Mouse (Mus musculus) intestine, embryonic 15.5 days (tissue): ENCODE results near the gene Chfr. TPM values are rescaled to one million over a fixed set of nuclear protein-coding genes. Genes with fewer than 3 reads are reported as not detected.

Experiments used
- ATAC-seq: fragments of 200-750 bp; cut with Nextera tagmentation; 2 replicates; pipeline ENCODE4 v1.8.0; 2017; ENCODE audit warnings: moderate TSS enrichment, moderate library complexity
- H3K27ac ChIP-seq: fragments of 300-500 bp; sonication (generic); 2 replicates; pipeline ENCODE4 v1.5.1; 2015; ENCODE audit warnings: mild to moderate bottlenecking, inconsistent platforms
- H3K27me3 ChIP-seq: fragments of 300-500 bp; sonication (generic); replicated peaks from 2 replicates; pipeline ENCODE4 v1.6.1; 2015; ENCODE audit warnings: inconsistent platforms
- H3K36me3 ChIP-seq: fragments of 300-500 bp; sonication (generic); 2 replicates; pipeline ENCODE4 v1.6.1; 2015; ENCODE audit warnings: inconsistent platforms
- H3K4me1 ChIP-seq: fragments of 300-500 bp; sonication (generic); replicated peaks from 2 replicates; pipeline ENCODE4 v1.6.1; 2015; ENCODE audit warnings: inconsistent platforms
- H3K4me2 ChIP-seq: fragments of 300-500 bp; sonication (generic); replicated peaks from 2 replicates; pipeline ENCODE4 v1.6.1; 2015; ENCODE audit warnings: mild to moderate bottlenecking, inconsistent platforms
- H3K4me3 ChIP-seq: fragments of 300-500 bp; sonication (generic); replicated peaks from 2 replicates; pipeline ENCODE4 v1.5.1; 2015; ENCODE audit warnings: inconsistent platforms
- H3K9ac ChIP-seq: fragments of 300-500 bp; sonication (generic); 2 replicates; pipeline ENCODE4 v1.6.1; 2015; ENCODE audit warnings: inconsistent platforms
- H3K9me3 ChIP-seq: fragments of 300-500 bp; sonication (generic); 2 replicates; pipeline ENCODE4 v1.6.1; 2016; ENCODE audit warnings: inconsistent platforms
- WGBS: fragments of 180-500 bp; shearing (Covaris S2); methylation state at CpG from one replicate; pipeline ENCODE4 v1.1.7; 2015; 5-methylcytosine and 5-hydroxymethylcytosine counted together
- polyA plus RNA-seq: library from polyadenylated mRNA; unstranded; fragments of >200 nt; fragmentation: Nextera tagmentation; extraction: Ambion mirVana; gene quantifications from 2 replicates; pipeline ENCODE4 v1.2.1, GENCODE M21; 2015

Gene Chfr
- polyA plus RNA-seq, 1 experiment from 2014 or later: 32.7 TPM

DNA sequence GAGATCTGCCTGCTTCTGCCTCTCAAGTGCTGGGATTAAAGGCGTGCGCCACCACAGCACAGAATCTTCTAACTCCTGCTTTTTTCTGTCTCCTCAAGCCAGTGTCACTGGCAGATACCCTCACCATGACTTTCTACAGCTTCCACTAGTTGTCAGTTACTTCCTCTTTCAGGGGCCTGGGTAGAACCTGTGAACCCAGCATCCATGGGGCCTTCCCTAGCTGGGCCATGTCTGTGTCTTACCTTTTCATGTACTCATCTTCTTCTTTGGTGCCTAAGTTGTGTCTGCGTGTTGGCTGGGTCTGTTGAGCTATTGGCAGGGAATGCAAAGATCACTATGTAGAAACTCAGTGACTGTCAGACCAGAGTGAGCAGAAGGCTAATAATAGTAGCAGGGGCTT is 2.2 kb downstream of the Chfr start:
- no peak for ATAC-seq
- H3K27me3 ChIP-seq: no peaks in the 10 kb centered on the region
- 98% methylated on average over 3 of the region's 3 CpGs for WGBS
- no peak overlapping the region for H3K4me2 ChIP-seq
- H3K9ac ChIP-seq: no peak overlapping the region
- no peaks in the 10 kb centered on the region for H3K36me3 ChIP-seq
- H3K4me1 ChIP-seq: no peaks in the 10 kb centered on the region
- H3K9me3 ChIP-seq: no peaks in the 10 kb centered on the region
- H3K4me3 ChIP-seq: no peak overlapping the region
- no peak overlapping the region for H3K27ac ChIP-seq

DNA sequence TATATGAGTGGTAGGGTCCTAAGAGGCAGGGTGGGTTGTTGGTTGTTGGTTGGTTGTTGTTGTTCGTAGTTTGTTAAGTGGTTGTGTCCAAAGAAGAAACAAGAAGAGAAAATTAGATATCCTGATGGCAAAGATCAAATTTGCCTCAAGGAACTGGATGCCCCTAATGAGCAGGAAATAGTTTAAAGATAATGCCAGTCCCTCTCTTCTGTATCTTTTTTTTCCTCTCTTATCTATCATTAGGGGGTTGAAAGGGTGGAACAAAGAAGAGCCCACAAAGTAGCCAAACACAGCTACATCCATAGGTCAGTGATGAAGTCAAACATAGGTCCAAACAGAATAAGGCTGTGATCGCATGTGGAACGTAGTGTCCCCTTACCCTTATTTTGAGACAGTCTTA is 3.7 kb downstream of the Chfr start:
- Histone ChIP-seq H3K9me3 (no peaks in the 10 kb centered on the region), H3K9ac (no peak overlapping the region), H3K27me3 (no peaks in the 10 kb centered on the region), H3K4me3 (no peak overlapping the region), H3K27ac (no peak overlapping the region), H3K4me2 (no peak overlapping the region), H3K4me1 (no peaks in the 10 kb centered on the region), H3K36me3 (peaks cover 1% of the 10 kb centered on the region)
- 90% methylated on average over 3 of the region's 3 CpGs for WGBS
- no peak for ATAC-seq

DNA sequence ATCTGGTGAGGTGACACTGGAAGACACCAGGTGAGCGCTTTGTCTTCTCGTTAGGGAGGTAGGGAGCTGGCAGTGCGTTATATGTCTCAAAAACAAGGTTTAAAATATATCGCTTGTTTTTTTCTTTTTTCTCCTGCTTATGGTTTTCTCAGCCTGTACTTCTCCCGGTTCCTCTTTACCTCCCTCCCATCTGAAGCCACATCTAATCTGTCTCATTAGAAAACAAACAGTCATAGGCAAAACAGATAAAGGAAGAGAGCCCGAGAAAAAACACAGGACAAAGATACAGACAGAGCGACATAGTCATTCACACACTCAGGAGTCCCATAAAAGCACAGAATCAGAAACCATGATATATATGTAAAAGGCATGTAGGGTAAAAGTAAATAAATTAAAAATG is 4.8 kb downstream of the Chfr start:
- WGBS: 91% methylated on average over 7 of the region's 7 CpGs
- Histone ChIP-seq H3K9ac (no peak overlapping the region), H3K36me3 (peaks cover 3% of the 10 kb centered on the region), H3K27me3 (no peaks in the 10 kb centered on the region), H3K4me2 (no peak overlapping the region), H3K9me3 (no peaks in the 10 kb centered on the region), H3K4me1 (no peaks in the 10 kb centered on the region), H3K27ac (no peak overlapping the region), H3K4me3 (no peak overlapping the region)
- ATAC-seq: no peak

DNA sequence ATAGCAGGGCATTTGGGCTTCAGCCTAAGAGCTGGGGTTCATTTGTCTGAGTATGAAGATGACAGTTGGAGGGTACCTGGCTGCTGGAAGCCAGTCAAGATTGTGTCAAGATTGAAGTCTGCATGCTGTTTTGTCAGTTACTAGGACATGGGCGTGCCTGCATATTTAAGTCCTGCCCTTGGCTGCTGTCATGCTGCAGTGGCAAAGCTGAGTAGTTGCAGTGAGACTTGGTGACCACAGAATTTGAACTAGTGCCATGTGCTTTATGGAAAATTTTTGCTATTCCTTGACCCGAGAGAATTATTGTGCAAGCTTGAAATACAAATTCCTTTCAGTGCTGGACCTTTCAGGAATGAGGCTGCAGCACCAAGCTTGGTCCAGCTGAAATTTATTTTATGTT is 6.7 kb downstream of the Chfr start:
- Histone ChIP-seq H3K4me1 (no peaks in the 10 kb centered on the region), H3K9me3 (no peaks in the 10 kb centered on the region), H3K4me2 (no peak overlapping the region), H3K27ac (no peak overlapping the region), H3K36me3 (peaks cover 9% of the 10 kb centered on the region), H3K9ac (no peak overlapping the region), H3K27me3 (no peaks in the 10 kb centered on the region), H3K4me3 (no peak overlapping the region)
- 91% methylated on average over 2 of the region's 2 CpGs for WGBS
- no peak for ATAC-seq

DNA sequence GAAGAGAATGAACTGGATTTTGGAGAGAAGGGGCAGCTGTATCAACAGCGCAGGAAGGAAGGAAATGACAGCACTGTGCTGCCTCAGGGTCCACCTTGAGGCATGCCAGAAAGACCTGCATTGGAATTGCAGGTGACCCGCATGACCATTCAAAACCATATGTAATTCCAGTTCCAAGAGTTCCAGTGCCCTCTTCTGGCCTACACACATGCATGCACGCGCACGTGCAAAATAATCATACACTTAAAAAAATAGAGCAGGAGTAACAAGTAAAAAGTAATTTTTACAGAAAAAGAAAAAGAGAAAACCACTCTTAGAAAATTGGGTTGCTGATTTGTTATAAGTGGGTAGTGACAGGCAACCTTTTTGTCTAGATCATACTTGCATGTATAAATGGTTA is 7.4 kb downstream of the Chfr start:
- no peak overlapping the region for H3K4me3 ChIP-seq
- WGBS: 83% methylated on average over 5 of the region's 5 CpGs

DNA sequence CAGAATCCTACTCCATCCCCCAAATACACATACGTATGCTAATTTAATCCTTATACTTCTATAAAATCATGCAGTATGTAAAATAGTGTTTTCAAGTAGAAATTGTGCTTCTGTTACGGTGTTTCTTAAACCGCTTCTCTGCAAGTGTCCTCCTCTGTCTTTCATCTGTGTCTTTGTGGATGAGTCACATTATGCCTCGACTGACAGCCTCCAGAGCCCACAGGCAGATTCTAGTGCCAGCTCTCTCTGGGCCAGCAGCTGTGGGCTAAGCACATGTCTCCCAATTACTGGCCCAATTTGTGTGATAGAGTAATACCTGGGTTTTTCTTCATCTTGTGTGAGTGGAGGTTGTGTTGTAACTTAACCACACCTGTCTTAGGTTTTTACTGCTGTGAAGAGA is 33.7 kb downstream of the Chfr start:
- Histone ChIP-seq H3K27ac (no peak overlapping the region), H3K4me2 (no peak overlapping the region), H3K4me1 (no peaks in the 10 kb centered on the region), H3K4me3 (no peak overlapping the region), H3K9me3 (no peaks in the 10 kb centered on the region), H3K27me3 (no peaks in the 10 kb centered on the region), H3K36me3 (0 out of 2 replicates have a peak, but pooled peaks cover 2% of the 10 kb centered on the region), H3K9ac (no peak overlapping the region)
- ATAC-seq: no peak
- WGBS: 97% methylated on average over 4 of the region's 4 CpGs

More for the DNA sequence above, 7.4 kb downstream of the Chfr start:
- H3K36me3 ChIP-seq: peaks cover 9% of the 10 kb centered on the region
- no peaks in the 10 kb centered on the region for H3K4me1 ChIP-seq
- no peak overlapping the region for H3K4me2 ChIP-seq
- H3K9me3 ChIP-seq: no peaks in the 10 kb centered on the region
- H3K27ac ChIP-seq: no peak overlapping the region
- no peak for ATAC-seq
- H3K27me3 ChIP-seq: no peaks in the 10 kb centered on the region
- H3K9ac ChIP-seq: no peak overlapping the region

DNA sequence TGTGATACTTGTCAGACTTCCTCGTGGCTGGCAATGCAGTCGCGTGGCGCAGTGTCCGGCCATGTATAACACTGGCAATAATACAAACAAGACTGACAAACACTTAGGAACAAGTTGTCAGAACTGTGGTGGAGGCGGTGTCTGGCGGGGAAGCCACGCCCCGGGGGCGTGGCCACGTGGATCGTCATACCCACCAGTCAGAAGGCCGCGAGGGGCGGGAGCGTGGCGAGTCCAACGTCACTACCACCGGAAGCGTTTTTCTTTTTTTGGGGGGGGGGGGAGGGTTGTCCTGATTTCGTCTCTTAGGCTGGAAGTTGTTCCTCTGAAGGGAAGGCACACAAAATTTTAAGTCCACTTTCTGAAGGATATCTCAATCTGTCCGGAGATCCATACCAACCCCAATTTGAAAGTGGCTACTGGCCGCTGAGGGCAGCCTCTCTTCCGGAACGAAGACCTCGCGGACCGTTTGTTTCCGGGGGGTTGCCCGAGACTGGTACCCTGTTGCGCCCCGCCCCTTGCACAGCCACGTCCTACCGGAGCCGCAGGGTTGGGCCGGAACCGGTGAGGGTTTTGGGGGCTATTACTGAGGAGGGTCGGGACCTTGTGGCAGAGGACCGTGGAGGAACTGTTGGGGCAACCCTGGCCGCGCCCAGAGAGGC is 40.8 kb downstream of the Chfr start, which contains the start of gene Golga3:
Gene Golga3 (plus strand): TSS at position 340 of the 659 bp plus-strand sequence.
- peak; percentile 99 for ATAC-seq
- H3K4me3 ChIP-seq: peak within 1 kb of the TSS; percentile 92
- 1% methylated on average over 41 of the region's 41 CpGs for WGBS

DNA sequence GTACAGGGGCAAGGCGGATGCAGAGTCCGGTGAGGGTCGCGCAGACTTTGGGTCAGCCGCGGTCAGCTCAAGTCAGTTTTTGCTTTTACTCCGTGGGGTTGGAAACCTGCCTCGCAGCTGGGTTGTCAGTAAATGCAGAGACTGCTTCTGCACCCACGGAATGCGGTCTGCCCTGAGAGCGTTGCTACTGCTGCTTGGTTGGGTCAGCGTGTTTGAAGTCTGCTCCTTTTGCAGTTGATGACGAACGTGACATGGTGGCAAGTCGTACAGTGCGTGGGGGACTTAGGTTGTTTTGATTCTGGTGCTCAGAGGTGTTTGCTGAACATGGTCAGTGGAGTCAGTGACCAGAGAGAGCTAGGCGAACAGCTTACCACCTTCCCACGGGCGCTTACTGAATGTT is 41.4 kb downstream of the Chfr start:
- H3K9me3 ChIP-seq: no peaks in the 10 kb centered on the region
- no peaks in the 10 kb centered on the region for H3K36me3 ChIP-seq
- peak; percentile 37 for ATAC-seq
- H3K9ac ChIP-seq: peak overlapping the region; percentile 89
- H3K4me3 ChIP-seq: peak overlapping the region; percentile 92
- H3K27me3 ChIP-seq: no peaks in the 10 kb centered on the region
- H3K4me1 ChIP-seq: peaks cover 4% of the 10 kb centered on the region; the same call in 1 of the 2 replicates
- peak overlapping the region; percentile 70 for H3K4me2 ChIP-seq
- WGBS: 1% methylated on average over 19 of the region's 19 CpGs
- H3K27ac ChIP-seq: peak overlapping the region; percentile 70

More for the DNA sequence above, 40.8 kb downstream of the Chfr start, which contains the start of gene Golga3:
- H3K9ac ChIP-seq: peak within 1 kb of the TSS; percentile 89
- no peaks in the 10 kb centered on the region for H3K27me3 ChIP-seq
- H3K36me3 ChIP-seq: no peaks in the 10 kb centered on the region
- peak within 1 kb of the TSS; percentile 70 for H3K27ac ChIP-seq
- H3K4me2 ChIP-seq: peak within 1 kb of the TSS; percentile 70
- H3K4me1 ChIP-seq: peaks cover 4% of the 10 kb centered on the region; the same call in 1 of the 2 replicates
- H3K9me3 ChIP-seq: no peaks in the 10 kb centered on the region

DNA sequence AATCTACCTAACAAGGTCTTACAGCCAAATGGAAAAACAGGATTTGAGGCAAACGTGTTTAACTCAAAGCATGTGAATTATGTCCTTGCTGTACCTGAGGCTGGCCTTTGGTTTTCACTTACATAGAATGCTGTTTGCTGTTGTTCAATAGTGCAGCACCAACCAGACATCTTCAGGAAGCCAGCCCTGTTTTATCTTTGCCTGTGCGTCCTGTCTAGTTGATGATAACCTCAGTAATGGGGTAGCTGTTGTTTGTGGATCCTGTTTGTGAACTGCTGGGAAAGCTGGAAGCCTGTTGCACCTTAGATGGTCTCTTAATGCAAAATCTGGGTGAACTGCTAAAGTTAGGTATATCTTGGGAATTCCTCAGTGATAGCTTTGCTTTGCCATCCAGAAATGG is 43.0 kb downstream of the Chfr start:
- no peak overlapping the region for H3K4me3 ChIP-seq
- no peak overlapping the region for H3K4me2 ChIP-seq
- H3K27me3 ChIP-seq: no peaks in the 10 kb centered on the region
- H3K4me1 ChIP-seq: peaks cover 4% of the 10 kb centered on the region; the same call in 1 of the 2 replicates
- H3K36me3 ChIP-seq: no peaks in the 10 kb centered on the region
- ATAC-seq: no peak
- 86% methylated on average over 2 of the region's 2 CpGs for WGBS
- no peak overlapping the region for H3K27ac ChIP-seq
- H3K9ac ChIP-seq: no peak overlapping the region
- H3K9me3 ChIP-seq: no peaks in the 10 kb centered on the region

DNA sequence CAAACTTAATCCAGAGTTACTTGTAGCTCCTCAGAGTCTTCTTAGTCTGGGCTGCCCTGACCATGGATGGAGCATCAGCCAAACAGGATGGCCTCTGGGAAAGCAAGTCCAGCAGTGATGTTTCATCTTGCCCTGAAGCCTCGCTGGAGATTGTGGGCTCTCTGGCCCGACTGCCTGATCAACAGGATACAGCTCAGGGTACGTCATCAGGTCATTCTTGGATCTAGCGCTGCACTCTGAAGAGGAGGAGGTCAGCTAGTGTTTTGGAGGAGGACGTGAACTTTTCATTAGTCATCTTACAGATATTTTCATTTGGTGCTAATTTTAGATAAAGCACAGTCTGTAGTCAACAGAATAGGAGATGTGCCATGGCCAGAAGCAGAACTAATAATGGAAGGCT is 46.1 kb downstream of the Chfr start:
- H3K4me2 ChIP-seq: no peak overlapping the region
- WGBS: 88% methylated on average over 5 of the region's 5 CpGs
- H3K4me3 ChIP-seq: no peak overlapping the region
- H3K4me1 ChIP-seq: peaks cover 4% of the 10 kb centered on the region; the same call in 1 of the 2 replicates
- peaks cover 17% of the 10 kb centered on the region for H3K36me3 ChIP-seq
- H3K9ac ChIP-seq: no peak overlapping the region
- no peak for ATAC-seq
- H3K27me3 ChIP-seq: no peaks in the 10 kb centered on the region
- no peak overlapping the region for H3K27ac ChIP-seq
- H3K9me3 ChIP-seq: no peaks in the 10 kb centered on the region

DNA sequence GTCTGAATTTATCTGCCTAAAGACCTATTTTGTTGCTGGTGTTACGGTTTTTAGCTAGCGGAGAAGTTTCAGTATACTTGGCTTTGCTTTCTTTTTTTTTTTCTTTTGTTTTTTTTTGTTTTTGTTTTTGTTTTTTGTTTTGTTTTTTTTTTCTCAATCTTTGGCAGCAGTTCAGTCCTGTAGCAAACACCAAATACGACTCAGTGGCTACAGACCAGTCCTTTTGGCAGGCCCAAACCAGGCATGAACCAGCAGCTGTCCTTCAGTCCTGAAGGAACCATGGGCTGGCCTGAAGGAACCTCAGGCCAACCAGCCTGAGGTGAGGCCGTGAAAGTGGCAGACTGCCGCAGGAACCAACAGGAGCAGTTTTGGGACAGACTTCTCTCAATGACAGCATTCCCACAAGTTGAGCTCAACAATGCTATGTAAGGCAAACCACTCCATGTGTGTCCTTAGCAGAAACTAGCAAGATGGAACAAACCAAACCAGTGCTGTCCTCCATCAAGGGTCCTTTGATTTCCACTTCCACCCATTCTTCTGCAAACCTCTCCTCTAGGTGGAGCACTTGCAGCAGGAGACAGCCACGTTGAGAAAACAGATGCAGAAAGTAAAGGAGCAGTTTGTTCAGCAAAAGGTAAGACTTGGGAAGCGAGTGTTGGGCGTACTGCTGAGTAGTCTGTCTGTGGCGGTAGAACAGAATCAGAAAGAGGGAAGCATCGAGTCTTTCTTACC is 67.7 kb downstream of the Chfr start:
- Histone ChIP-seq H3K9ac (no peak overlapping the region), H3K36me3 (peaks cover 50% of the 10 kb centered on the region), H3K9me3 (no peaks in the 10 kb centered on the region), H3K27ac (no peak overlapping the region), H3K27me3 (no peaks in the 10 kb centered on the region), H3K4me3 (no peak overlapping the region), H3K4me1 (no peaks in the 10 kb centered on the region), H3K4me2 (no peak overlapping the region)
- 87% methylated on average over 10 of the region's 10 CpGs for WGBS
- no peak for ATAC-seq

DNA sequence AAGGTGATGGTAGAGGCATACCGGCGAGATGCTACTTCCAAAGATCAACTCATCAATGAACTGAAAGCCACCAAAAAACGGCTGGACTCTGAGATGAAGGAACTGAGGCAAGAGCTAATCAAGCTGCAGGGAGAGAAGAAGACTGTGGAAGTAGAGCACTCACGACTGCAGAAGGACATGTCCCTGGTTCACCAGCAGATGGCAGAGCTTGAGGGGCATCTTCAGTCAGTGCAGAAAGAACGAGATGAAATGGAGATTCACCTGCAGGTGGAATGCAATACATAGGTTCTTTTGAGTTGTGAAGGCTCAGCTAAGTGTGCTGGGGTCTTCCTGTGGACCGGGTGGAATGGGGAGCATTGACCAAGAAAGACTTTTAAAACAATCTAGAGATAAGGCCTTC is 69.1 kb downstream of the Chfr start:
- no peaks in the 10 kb centered on the region for H3K4me1 ChIP-seq
- no peak overlapping the region for H3K9ac ChIP-seq
- no peak overlapping the region for H3K27ac ChIP-seq
- peaks cover 57% of the 10 kb centered on the region for H3K36me3 ChIP-seq
- H3K27me3 ChIP-seq: no peaks in the 10 kb centered on the region
- no peak overlapping the region for H3K4me3 ChIP-seq
- no peak overlapping the region for H3K4me2 ChIP-seq
- WGBS: 76% methylated on average over 6 of the region's 6 CpGs
- no peaks in the 10 kb centered on the region for H3K9me3 ChIP-seq
- ATAC-seq: no peak

DNA sequence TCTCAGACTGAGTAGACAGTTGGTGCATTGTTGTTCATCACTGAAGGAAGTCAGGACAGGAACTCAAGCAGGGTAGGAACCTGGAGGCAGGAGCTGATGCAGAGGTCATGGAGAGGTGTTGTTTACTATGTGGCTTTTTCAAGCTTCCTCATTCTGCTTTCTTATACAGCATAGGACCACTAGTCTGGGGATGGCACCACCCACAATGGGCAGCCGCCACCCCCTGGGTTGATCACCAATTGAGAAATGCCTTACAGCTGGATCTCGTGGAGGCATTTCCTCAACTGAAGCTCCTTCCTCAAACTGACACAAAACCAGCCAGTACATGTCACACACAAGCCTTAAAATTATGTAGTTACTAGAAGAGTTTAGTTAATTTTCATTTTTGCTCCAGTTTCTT is 75.7 kb downstream of the Chfr start:
- H3K4me3 ChIP-seq: no peak overlapping the region
- 86% methylated on average over 2 of the region's 2 CpGs for WGBS
- ATAC-seq: no peak
- H3K4me2 ChIP-seq: no peak overlapping the region
- H3K36me3 ChIP-seq: peaks cover 58% of the 10 kb centered on the region
- no peaks in the 10 kb centered on the region for H3K9me3 ChIP-seq
- H3K4me1 ChIP-seq: no peaks in the 10 kb centered on the region
- H3K27ac ChIP-seq: no peak overlapping the region
- H3K27me3 ChIP-seq: no peaks in the 10 kb centered on the region
- no peak overlapping the region for H3K9ac ChIP-seq
